Mouse (Mus musculus) E14TG2a.4 (cell line): ENCODE results near the gene 4930562C15Rik.
"Not testable (repeated sequence)": the region's sequence is repeated elsewhere in the genome, so short reads cannot be mapped to it uniquely, and the experiment has no call there.

Source experiments
- CTCF ChIP-seq: conservative IDR thresholded peaks from 2 replicates; pipeline ENCODE4 v1.5.1; 2014; ENCODE audit warnings: low read length
- NANOG ChIP-seq: IDR thresholded peaks from 2 replicates; pipeline ENCODE4 v1.6.1; 2014; ENCODE audit warnings: borderline replicate concordance, low read length, mixed read lengths
- POU5F1 ChIP-seq: IDR thresholded peaks from 2 replicates; pipeline ENCODE4 v1.6.1; 2014; ENCODE audit warnings: low read length, borderline replicate concordance

DNA sequence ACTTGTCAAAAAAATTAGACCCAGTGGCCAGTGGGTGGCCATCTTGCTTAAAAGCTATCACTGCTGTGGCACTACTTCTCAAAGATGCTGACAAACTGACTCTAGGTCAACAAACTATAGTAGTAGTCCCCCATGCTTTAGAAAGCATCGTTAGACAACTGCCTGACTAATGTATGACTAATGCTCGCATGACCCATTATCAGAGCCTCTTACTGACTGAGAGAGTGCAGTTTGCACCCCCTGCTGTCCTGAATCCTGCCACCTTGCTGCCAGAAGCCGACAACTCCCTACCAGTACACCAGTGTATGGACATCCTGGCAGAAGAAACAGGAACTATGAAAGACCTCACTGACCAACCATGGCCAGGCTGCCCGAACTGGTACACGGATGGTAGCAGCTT is 10.8 kb upstream of the 4930562C15Rik start:
- TF ChIP-seq CTCF, NANOG, POU5F1: not testable (repeated sequence)
